Mouse (Mus musculus) layer of hippocampus, postnatal 36 days (tissue): ENCODE measurements at regions not wholly inside any gene's neighbourhood (a gene's known extent, or its start where the extent isn't known, plus 50 kb on each side); places are given as distances from the start of the nearest gene placed in this dataset.
"Not testable (repeated sequence)": the region's sequence is repeated elsewhere in the genome, so short reads cannot be mapped to it uniquely, and the experiment has no call there.

ENCODE experiments used
- DNase-seq, 2 experiments: peaks; one replicate each; pipeline ENCODE4 v3.0.0; 2022

DNA sequence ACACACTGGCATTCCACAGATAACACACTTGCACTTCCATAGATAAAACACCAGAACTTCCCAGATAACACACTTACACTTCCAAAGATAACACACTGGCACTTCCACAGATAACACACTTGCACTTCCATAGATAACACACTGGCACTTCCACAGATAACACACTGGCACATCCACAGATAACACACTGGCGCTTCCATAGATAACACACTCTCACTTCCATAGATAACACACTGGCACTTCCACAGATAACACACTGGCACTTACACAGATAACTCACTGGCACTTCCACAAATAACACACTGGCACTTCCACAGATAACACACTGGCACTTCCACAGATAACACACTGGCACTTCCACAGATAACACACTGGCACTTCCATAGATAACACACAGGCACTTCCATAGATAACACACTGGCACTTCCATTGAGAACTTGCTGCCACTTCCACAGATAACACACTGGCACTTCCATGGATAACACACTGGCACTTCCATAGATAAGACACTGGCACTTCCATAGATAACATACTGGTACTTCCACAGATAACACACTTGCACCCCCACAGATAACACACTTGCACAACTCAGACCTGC, 170.0 kb upstream of the Afdn start:
- DNase-seq: not testable (repeated sequence)
